Mouse (Mus musculus): ENCODE results near the gene Rho. TPM values are rescaled to one million over a fixed set of nuclear protein-coding genes. Genes with fewer than 3 reads are reported as not detected.
A peak's percentile ranks its signal among the peaks of the same experiment; 100 is the strongest.

The Rho gene
- polyA plus RNA-seq, 2 experiments from 2014 or later: not detected

GRCm38 (mm10) chr6:115956922-115957601 lies 25.5 kb downstream of the Rho start:
- ATAC-seq: no peak

DNA sequence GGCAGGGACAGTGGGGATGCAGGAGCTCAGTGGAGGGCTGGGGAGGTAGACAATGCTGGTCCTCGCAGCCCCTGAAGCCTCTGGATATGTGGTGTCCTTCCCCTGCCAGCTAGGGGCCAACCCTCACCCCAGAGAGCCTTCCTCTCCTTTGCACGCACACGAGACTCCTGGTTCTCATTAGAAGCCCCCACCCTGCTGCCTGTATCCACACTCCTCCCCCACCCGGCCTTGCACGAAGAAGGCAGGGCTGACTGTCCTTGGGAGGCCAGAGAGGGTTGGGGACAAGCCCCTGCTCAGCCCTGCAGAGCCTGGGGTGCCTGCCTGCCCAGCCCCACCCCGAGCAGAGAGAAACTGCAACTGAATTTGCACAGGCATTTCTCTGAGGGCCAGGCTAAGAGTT lies 26.1 kb downstream of the Rho start:
- ATAC-seq: no peak

GRCm38 (mm10) chr6:115958445-115958844 lies 26.9 kb downstream of the Rho start:
- ATAC-seq: no peak

DNA sequence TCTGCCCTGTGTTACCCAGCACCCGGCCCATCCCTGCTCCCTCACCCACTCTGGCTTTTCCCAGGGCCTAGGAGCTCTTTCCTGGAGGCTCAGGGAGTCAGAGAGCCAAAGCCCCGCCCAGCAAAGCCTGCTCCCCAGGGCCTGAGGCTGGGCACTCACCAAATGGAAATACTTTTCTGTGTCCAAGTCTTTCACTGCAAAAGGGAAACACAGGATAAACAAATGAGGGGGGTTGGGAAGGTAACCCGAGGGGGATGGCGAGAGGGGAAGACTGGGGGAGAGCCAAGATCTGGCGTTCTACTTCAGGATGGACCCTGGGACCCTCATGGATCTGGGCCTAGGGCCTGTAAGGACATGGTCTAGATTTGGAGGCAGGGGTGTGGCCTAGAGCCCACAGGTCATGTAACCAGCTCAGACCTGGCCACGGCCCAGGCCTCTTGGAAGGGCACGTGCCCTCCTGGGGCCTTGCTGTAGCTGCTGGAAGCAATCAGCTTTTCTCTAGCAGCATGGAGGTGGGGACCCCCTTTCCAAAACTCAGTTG lies 27.7 kb downstream of the Rho start:
- ATAC-seq: no peak

- ATAC-seq: no peak
Measured at GRCm38 (mm10) chr6:115960322-115960721, 28.8 kb downstream of the Rho start.

DNA sequence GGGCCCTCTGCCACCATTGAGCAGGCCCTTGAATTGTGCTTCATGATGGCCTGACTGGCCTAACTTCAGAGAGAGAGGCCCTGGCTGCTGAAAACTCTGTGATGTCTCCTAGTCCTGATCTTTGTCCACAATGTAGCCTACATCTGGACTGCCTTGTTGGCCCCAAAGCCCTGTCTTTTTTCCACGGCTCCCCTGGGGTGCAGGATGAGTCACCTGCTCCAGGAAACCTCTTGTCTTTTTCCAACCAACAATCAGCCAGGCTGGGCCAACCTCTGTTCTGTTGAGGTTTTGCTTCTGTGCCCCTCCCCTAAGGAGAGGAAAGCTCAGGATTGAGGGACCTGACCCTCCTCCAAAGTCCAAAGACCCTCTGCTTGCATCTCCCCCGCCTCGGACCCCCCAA lies 30.2 kb downstream of the Rho start:
- no peak for ATAC-seq

DNA sequence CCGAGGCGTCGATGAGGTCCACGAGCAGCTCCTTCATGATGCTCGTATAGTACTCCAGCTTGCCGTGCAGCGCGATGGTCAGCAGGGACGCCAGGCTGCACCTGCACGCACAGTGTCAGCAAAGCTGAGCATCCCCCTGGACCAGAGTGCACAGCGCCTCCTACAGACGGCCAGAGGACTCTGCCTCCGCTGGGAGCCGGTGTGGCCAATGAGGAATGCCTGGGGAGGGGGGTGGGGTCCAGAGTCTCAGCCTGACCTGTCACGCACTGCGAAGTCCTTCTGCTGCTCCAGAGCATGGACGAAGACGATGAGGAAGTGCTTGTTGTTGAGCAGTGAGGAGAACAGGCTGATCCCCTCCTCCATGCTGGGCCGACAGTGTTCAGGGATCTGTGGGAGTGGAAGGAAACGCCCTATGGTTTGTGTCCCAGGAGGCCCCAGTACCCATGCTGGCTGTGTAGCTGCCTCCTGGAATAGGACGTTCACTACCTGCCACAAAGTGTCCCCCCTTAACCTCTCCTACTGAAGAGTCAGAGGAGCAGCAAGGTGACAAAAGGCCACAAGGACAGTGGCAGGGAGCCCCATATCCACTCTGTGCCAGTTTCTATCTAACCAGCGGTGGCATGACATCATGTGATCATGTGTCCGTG lies 31.0 kb downstream of the Rho start:
- ATAC-seq: no peak

DNA sequence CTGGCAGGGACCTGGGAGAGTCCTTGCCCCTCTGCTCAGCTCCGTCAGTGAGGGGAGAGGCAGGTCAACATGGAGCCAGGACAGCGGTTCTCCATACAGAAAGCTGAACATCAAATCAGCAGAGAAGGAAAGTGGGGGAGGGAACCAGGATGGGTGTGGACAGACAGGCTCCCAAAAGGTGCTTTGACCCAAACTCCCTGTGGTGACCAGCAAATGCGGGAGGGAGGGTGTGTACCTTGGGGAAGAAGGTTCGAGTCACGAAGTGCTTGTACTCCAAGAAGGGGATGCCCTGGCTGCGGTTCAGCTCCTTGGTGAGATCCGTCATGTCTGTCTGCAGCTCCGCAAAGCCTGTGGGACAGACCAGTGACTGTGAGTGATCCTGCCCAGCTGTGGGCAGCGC lies 32.1 kb downstream of the Rho start:
- no peak for ATAC-seq

DNA sequence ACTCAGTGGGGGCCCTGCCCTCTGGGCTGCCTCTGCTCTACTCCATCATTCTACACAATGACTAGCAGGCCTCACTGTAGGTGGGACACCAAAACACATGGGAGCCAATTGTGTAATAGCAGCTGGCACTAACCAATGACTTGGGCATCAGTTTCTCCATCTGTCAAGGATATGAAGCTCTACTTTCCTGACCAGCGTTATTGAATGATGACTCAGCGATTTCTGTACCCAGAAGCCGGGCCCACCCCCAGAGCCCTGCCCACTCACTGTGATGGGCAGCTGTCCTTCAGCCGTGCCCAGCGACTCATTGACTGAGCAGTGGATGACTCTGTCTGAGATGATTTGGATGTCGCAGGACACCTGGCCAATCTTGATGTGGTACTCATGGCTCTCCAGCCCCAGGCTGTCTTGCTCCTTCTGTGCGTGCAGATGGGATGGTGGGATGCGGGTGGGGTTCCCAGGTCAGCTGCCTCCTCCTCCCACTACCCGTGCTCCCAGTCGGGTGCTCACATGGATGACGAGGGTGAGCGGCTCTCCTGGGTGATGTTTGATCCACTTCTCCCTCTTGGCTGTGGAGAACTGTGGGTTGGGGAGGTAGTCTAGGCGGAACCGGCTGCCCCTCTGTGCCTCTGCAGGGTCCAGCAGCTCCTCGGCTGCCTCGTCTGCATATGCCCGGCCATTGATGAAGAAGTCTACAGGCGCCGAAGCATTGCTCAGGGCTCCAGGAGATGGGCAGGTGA lies 34.8 kb downstream of the Rho start:
- ATAC-seq: no peak

DNA sequence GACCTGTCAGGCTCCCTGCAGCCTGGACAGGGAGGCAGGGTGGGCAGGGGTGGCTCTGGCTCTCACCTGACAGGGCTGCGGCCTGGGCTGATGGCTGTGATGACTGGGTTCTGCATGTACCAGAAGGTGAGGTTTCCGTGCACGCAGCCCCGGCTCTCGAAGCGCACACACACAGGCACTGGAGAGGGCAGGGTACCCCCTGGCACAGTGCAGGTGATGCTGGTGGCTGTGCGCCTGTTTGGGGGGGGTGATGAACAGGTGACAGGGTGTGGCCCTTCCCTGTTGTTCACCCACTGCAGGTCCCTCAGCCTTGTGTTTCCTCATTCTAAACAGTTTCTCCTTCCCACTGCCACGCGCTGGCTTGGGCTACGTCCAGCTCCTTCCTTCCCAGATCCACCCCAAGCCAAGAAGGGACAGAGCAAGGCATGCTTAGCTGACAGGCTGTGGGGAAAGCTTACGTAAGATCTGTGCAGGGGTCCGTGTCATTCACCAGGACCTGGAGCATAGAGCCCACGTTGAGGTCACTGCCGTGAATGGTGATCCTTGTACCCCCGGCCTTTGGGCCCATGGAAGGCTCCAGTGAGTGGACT lies 35.8 kb downstream of the Rho start:
- no peak for ATAC-seq

DNA sequence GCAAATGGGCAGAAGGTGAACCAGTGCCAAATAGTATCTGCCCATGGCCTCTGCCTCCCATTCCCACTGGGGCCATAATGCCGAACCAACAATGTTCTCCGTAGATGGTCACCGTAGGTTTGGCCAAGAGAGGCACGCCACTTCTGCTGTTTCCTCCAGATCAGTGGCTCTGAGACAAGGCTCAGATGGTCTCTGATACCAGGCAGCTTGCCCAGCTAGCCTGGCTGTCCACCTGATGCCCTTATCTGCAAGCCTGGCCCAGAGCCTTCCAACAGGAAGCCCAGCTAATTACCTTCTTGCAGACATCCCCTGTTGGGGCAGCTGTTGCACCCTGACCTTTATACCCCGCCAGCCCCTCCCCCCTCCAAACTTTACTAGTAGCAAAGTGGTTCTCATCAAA lies 36.5 kb downstream of the Rho start:
- ATAC-seq: no peak

GRCm38 (mm10) chr6:115968700-115969099 lies 37.2 kb downstream of the Rho start:
- no peak for ATAC-seq

DNA sequence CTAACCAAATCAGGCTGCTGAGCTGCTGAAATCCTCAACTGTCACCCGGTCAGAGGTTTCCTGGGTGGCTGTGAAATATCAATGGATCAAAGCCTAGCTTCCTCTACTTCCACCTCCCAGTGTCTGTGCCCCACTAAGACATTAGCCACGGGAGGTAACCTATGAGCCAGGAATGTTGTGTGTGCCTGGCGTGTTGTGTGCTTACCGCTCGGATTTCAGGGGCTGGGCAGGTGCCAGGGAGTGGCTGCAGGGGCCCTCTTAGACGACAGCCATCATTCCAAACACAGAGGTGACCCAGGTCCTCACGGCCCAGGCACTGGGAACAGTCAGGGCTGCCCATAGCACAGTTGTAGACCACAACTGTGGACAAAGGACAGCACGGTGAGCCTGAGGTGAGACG lies 37.6 kb downstream of the Rho start:
- no peak for ATAC-seq

DNA sequence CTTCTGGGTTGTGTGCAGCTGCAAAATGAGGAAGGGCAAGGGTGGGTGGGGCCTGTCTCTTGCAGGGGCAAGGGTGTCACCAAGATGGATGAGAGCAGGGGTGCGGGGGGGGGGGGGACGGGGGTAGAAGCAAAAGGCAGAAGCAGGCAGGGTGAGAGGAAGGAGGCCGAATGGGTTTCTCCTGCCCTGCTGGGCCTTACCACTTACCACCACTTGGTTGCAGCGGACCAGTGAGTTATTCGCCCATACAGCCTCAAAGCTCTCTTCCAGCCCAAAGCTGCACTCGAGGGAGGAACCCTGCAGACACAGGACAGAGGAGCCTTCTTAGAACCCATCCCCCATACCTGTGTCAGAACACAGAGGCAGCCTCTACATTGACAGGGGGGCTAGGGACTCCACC lies 38.4 kb downstream of the Rho start:
- no peak for ATAC-seq

DNA sequence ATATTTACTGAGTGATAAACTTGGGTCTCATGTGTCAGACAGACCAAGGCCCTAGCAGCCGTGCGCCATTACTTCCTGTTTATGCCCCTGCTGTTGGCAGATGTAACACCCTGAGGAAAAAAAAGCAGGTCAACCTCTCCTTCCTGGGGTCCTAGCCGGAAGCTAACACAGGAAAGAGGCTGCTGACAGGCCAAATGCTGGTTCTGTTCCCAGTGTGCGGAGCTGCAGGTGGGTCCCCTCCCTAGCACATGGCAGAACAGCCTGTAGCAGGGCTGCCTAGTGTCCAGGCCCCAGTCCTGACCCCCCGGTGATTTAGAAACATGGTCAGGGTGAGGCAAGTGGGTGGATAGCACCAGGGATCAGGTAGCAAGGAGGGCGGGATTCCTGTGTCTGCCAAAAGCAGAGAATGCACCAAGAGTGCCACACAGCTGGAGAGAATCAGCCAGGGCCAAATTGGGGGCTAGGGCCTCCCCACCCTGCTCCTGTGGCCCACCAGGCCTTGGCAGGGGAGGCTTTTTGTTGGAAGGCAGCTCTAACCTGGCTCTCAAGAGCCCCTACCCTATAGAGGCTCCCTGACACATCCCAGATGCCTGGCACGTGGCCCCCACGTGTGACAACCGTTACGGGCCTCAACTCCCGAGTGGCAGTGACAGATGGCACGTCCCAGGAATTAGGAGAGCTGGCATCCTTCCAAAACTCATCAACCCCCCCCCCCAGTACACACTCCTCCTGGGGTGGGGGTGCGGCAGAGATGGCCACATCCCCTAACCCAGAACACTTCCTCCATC lies 39.9 kb downstream of the Rho start:
- peak; percentile 23 for ATAC-seq

GRCm38 (mm10) chr6:115972083-115972764 lies 40.7 kb downstream of the Rho start:
- no peak for ATAC-seq

- ATAC-seq: no peak
Measured at GRCm38 (mm10) chr6:115973139-115973875, 41.8 kb downstream of the Rho start.

- no peak for ATAC-seq
Measured at GRCm38 (mm10) chr6:115973881-115974662, 42.5 kb downstream of the Rho start.

DNA sequence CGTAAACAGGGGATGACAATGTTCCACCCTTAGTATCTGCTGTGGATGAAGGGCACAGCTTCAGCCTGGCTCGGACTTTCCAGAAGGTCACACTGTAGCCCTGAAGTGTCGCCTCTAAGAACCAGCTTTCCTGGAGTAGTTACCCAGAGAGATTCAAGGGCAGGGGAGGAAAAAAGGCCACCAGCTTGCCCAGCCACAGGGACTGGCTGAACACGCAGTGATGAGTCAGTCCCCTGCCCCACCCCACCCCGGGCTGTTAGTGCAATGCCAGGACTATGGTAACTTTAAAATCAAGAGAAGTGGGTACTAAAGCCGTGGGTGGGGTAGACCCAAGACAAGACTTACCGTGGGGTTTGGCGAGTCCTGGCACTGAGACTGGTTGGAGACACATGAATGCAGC lies 44.1 kb downstream of the Rho start:
- ATAC-seq: no peak

DNA sequence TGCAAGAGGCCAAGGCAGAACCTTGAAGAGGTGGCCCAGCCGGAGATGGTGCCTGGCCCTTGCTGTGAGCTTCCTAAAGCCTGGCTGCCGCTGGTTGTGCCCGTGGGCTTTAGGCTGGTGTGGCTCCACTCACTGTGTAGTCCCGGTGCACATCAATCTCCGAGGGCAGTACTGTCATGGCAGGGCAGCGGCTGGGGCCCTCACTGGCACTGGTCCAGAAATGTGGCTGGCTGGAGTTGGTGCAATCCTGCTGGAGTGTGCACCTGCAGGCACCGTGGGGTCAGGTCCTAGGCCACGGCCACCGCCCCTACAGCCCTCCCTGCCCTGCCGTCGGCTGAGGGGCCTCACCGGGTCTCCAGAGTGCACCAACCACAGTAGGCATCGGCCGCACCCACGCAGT lies 46.3 kb downstream of the Rho start:
- no peak for ATAC-seq

Data from activated CD4-positive, CD25-positive, alpha-beta regulatory T cell, adult 4 months (primary cell).